Mouse (Mus musculus) inflammation-experienced regulatory T-cells, adult 6 months (primary cell): ENCODE measurements at regions not wholly inside any gene's neighbourhood (a gene's known extent, or its start where the extent isn't known, plus 50 kb on each side); places are given as distances from the start of the nearest gene placed in this dataset.

ENCODE experiments used
- ATAC-seq: one replicate; pipeline ENCODE4 v1.8.0; 2017

DNA sequence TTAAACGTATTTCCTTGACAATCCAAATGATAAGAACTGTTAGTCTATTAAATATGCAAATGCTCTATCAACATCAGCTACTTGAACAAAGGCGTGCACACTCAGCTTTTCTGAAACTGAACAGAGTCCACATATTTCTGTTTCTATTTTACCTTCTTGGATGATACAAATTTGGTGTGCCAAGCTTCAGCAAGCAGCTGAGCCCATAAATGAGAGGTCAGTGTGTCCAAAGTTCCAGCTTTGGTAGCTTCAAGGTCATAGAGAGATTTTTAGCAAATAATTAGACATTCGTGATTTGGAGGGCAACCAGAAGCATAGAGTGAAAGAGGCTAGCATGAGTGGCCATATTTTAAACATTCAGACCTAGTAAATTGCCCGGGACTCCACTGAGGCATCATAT, 140.7 kb upstream of the Pkn2 start:
- ATAC-seq: no peak

DNA sequence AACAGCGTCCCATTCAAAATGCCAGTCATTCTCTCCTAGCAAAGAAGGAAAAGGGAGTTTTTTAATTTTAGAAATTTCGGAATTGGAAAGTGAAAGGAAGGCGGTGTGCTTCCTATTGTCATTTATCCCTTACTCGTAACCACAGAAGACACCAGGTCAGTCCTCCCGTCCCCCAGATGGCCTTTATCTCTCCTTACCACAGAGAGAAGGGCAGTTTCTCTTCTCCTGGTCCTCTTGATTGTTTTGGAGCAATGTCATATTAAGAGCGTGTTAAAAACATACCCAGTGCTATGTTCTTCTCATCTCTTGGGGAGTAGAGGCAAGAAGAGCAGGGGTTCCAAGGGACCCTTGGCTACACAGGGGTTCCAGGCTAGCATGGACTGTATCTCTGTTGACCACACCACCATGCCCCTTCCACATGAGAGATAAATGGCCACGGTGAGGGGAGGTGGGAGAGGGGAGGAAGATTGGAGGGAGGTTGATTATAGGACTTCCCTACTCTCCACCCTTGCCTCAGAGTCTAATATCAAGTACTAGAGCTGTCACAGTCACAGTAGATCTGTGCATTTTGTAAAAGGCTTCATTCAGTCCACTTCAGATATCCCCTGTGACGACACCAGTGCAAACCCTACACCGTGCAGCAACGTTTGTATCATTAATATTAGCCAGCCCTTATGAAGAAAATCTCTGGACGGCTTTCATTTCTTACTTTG, 139.5 kb upstream of the Pkn2 start:
- ATAC-seq: no peak

DNA sequence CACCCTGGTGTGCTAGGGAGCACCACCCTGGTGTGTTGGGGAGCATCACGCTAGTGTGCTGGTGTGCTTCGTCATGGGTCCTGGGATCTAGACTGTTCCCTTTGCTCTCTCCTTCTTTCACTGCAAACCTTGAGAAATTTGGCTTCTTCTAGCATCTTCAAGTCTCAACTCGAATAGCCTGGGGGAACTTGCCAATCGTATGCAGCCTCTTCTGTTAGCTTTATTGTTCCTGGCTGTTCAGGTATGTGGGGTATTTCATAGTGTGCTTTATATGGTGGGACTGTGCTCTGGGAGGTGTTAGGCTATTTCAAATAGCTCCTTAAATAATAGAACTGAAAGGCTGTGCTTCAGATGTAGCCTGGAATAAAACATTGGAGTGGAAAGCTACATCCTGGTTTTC, 135.7 kb upstream of the Pkn2 start:
- no peak for ATAC-seq

DNA sequence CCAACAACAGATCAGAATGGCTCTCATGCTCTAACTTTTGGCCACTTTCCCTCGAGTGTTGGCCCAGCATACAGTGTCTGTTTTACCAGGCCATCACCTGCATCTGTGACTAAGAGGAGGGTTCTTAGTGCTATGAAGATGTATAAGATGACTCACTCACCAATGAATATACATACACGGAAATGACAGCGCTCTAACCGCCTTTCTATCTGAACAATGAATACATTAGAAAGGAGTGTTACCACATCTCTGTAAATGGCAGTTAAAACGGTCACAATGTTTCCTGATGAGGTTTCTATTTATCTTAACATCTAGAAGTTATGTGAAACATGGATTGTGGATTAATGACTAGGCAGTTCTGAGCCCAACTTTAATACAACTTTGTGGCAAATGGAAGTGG, 135.0 kb upstream of the Pkn2 start:
- no peak for ATAC-seq

DNA sequence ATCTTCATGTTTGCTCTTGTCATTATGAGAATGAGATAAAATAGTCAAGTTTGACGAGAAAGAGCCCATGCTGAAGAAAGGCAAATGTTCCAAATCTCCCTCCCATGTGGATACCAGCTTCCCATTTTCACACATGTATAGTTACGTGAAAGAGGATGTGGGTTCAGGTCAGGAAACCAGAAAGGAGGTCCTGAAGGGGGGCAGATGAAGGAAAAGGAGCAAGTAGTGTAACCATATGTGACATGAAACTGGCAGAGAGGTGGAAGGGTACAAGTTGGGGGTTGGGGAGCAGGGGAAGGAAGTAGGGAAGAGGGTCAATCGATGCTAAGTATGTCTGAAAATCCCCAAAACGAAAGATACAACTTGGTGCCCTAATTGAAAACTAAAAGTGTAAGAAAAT, 132.6 kb upstream of the Pkn2 start:
- no peak for ATAC-seq

DNA sequence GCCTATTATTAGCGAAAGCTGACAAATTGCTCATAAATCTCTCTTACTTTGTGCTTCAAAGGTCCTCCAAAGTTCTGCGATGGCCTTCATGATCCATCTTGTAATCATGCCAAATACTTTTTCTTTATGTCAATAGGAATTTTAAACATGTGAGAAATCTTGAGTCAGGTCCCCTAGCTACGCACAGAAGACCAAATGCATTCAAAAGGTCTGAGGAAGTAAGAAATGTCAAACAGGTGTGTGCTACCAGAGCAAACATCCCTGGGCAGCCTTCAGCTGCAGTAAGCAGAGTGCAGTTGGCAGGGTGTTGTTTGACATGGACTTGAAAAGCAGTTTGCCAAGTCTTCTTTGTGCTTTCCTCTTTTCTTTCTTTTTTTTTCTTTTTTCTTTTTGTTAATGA, 125.2 kb upstream of the Pkn2 start:
- no peak for ATAC-seq

DNA sequence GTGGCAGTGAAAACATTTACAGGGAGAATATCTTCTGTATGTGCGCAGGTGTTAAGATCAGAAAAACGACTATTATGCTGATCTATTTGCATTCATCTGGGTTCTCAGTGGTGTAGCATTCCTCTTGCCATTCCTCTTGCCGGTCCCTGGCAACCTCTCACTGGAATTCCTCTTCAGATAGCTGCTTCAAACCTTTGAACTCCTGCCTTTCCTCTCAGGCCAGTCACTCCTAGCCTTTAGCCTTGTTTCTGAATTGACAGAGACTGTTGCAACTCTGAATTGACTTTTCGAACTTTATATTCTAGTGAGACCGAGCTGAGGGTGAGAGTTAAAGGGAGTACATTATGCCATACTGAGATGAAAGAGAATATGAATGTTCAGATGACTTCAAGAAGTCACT, 120.1 kb upstream of the Pkn2 start:
- no peak for ATAC-seq

DNA sequence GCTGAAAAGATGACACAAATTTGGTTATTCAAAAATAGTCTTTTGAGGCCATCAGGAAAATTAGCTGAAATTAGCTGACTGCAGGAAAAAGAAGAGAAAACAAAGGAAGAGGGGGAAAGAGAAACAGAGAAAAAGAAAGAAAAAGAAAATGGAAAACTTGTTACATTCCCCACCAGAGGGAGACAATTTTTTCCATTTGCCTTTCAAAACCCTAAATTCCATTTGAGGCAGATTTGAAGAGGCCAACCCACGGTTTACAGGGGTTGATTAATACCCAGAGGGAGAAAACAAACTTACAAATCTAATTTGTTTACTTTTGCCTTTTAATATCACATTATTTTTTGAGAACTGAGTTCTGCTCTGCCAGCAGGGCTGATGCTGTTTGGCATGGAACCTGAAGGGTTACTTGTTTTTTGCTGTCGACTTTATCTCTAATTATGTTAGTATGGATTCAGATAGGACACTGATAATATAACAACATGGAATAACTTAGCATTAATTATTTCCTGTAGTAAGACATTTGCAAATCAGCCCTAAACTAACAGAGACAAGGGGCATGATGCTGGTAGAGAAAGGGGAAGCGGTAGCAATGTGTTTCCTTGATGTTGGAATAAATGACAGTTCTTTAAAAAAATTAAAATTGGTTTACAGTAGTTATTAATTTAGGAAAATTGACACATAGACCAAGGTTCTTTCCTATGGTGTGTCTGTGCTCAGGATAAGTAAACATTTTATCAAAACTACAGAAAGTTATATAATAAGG, 114.4 kb upstream of the Pkn2 start:
- no peak for ATAC-seq

DNA sequence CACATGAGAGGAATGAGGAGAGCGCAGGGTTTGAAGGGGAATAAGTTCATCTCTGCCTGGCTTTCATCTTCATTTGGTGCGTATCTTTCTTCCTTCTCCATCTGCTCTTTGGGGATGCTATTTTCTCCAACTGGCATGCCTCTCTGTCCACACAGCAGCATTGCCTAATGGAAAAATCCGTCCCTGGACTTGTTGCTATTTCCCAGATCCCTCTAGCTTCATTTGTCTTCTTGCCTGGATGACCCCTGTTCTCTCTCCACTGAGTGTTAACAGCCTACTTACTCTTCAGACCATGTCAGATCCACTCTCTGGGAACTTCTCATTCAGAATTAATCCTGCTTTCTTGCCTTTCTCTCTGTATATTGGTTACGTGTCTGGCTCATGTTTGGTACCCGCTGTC, 102.7 kb upstream of the Pkn2 start:
- ATAC-seq: no peak

DNA sequence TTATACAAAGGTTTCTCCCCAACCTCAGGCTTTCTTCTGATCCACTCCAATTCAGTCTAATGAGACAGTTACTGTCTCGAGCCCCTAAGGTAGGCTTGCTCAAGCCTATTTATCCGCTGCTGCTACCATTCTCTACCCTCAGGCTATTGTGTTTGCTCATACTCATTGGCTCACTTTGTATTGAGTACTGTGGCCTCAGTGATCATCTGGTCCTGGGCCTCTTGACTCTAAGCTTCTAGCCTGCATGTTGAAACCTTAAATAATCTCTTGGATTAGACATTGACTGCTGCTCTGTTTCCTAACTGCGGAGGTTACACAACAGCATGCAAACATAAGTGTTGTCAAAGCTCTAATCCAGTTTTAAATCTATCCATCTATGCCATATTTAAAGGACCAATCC, 99.4 kb upstream of the Pkn2 start:
- no peak for ATAC-seq

DNA sequence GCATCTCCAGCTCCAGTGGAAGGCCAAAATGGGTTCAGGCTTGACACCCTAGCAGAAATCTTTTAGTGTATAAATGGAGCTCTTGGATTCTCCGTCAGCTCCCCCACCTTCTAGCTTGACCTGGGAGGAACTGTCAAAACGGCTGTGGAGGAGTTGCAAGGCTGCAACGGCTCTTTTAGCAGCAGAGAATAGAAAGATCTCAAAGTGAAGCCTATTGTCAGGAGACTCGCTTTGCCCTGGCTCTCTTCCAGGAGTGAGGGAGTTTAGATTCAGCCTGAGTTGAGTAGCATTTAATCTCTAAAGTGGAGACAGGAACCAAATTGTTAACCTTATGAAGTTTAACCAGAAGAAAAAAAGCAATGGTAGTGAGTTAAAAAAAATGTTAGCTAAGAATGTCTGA, 97.4 kb upstream of the Pkn2 start:
- no peak for ATAC-seq

DNA sequence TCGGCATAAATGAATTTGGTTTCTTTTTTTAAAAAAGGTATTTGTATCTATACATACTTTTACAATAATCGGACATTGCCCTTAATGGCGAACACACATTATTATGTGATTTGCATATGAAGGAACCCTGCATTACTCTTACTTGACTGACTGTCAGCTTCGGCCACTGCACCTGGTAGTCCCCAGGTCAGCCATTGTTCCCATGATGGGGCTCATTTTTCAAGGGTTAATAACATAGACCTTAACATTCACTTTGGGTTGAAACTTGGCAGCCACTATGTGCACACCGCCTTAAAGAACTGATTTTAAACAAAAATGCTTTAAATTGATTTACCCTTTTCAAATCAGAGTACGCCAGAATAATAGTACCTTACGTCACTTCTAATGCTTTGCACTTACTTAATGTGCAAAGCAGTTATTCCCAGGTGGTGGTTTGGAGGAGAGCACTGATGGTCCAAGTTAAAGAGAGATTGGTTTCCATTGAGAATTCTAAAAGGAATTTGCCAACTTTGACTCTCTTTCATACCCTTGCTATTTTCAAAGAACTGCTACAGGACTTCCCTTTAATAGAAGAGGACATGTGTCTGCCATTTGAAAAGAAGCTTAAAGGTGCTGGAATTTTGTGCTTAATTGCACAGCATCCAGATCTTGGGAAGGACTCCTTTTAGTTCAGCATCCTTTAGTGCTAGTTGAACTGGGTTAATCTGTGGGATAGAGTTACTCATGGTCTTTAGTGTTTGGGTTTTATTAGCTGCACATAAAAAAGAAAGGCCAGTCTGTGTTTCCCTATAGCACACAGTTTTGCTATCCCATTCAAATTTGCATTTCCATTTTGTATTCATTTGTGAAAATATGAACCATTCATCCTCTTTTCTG, 95.0 kb upstream of the Pkn2 start:
- no peak for ATAC-seq

DNA sequence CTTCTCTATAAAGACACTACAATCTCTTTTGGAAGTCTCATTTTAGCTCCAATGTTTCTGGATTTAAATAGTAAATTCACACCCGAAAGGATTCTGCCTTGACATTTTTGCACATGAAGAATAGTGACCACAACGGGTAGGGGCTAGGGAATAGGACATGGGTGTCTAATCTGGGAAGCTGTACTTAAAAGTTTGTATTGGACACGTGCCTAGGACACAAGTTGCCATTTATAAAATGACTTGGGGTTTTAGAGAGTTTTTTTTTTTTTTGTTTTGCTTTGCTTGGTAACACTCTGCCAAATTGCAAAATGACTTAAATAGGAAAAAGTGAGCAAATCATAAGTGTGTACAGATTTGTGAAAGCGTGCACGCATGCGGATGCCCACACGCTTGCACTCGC, 93.8 kb upstream of the Pkn2 start:
- ATAC-seq: no peak

DNA sequence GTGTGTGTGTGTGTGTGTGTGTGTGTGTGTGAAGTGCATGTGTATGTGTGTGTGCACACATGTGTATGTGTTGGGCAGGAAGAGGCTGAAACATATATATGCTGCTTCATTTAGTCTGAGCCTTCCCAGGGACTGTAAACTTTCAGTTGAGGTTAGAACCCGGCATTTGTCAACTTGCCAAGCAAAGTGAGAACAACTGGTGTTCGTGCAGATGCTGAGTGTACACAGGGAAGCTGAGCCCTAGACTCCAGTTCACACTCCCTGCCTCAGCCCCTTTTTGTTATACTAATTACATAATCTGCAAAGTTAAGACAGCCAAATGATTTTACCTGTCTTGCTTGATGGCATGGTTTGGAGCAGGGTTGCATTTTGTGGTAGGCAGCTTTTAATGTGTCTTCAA, 87.7 kb upstream of the Pkn2 start:
- no peak for ATAC-seq

DNA sequence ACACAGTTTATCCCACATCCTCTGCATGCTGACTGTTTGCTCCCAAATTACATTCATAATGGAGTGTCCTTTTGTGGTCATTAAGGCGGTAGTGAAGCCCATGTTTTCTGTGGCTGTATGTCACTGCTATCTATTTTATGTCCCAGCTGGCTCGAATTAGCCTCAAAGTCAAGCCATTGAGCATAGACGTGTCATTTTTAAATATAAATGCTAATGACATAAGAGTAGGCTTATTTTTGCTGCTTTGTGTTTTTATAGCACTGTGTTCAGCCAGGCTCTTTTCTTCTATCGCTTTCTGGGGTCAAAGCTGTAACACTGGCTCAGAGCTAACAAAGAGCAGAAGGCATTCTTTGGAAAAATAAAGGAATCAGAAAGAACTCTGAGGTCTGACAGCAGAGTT, 83.8 kb upstream of the Pkn2 start:
- ATAC-seq: no peak

DNA sequence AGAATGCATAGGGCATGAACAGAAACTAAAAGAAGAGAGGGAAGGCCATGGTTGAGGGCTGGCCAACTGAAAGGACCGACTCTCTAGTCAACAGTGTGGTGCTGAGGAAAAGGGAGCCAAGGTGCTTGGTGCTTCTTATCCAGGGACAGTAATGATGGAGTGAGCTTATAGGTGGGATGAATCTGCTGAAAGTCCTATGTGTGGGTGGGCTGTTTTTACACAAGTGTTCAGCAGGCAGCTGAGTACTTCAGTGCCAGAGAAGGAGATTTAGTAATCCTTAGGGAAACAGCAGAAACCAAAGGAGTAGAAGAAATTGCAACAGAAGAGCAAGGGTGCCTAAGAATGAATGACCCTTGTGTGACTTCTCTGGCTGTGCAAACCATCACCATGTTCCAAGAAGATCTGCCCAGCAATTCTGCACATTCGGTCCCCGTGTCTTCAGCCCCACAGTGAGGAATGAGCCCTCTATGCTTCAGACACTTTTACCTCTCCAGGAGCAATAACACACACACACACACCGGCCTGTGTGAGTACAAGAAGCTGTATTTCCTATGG, 82.1 kb upstream of the Pkn2 start:
- no peak for ATAC-seq

DNA sequence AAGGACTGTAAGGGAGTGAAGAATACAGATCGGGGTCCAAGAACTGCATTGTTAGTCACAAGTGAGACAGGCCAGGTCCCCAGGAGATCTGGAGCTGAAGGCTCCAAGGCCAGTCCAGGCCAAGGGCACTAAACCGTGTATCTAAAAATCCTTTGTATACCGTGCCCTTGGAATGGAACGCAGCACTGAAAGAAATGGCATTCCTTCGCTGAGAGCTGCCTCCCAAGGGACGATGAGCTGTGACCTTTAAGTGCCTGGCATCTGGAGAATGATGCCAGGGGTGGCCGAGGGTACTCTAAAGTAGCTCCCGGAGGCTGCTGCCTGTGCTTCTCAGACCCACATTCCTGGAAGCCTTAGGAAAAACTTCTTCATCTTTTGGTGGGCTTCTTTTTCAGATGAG, 76.0 kb upstream of the Pkn2 start:
- ATAC-seq: no peak

DNA sequence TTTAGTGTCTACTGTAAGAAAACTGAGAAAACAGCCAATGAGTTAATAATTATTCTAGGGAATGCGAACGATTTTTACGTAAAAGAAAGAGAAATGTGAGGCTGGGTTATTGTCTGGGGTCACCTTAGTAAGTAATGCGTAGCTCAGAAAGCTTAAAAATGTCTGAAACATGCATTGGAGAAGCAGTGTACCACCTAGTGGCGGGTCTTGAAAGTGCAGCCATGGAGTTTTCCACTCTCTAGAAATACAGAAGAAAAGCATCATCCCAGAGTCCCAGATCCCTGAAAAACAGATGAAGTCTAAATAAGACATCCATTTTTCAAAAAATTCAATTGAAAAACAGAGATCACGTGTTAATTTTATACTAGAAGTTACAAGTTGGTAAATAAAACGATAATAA, 67.0 kb upstream of the Pkn2 start:
- no peak for ATAC-seq

DNA sequence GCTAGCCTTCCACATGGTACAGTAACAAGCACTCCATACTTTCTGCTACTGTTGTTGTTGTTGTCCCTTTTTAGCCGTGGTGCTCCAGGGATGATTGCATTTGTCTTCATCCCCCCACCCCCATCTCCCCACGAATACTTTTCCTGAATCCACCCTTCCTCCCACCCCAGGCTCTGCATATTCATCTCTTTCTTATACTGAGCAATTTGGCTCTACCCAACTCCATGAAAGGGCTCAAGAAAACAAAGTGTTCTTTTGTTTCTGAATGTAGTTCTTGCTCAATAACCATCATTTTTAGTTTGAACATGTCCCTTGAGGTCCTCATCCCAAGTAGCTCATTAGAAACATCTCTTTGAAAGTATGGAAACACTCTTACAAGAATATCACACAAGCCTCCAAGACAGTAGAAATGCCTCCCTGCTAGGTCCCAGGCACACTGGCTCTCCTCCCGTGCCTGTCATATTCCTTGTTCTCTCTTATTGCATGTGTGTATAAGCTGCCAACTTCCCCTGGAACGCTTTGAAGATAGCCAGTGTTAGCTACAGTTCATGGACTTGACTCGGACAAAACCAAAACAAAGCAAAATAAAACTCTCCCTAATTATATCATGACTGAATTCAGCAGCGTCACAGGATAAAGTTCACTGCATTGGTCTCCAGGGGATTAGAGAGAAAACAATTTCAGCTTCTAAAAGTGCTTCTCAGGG, 59.7 kb upstream of the Pkn2 start:
- ATAC-seq: no peak

DNA sequence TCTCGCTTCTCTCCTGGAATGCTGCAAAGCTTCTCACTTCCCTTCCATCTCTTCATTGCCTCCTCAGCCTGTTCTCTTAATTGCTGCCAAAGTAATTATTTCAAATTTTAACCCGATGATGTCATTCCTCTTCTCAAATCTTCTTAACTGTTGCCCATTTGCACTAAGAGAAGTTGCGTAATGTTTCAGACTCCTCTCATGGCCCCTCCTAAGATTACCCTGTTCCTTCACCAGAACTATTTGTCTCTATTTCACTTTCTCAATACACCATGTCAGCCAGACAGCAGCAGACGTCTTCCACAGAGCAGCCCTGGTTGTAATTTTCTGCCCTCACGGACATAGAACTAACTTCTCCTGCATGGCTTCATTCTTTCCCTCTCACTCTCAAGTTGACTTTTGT, 59.1 kb upstream of the Pkn2 start:
- ATAC-seq: no peak

DNA sequence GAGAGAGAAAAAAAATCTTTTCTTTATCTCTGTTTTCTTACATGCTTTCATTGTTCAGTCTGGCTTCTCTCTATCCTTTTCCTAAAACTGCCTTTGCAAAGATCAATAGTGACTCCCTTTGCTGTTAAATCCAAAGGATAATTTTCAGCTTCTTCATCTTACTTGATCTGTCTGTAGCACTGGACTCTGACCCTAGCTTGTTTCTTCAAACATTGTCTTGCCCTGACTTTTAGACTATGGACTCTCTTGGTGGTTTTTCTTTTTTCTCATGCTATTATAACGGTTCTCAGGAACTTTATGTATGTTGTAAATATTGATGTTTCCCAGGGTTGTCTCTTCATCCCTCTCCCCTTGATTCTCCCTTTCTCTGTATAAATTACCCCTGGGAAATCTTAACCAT, 58.0 kb upstream of the Pkn2 start:
- no peak for ATAC-seq

DNA sequence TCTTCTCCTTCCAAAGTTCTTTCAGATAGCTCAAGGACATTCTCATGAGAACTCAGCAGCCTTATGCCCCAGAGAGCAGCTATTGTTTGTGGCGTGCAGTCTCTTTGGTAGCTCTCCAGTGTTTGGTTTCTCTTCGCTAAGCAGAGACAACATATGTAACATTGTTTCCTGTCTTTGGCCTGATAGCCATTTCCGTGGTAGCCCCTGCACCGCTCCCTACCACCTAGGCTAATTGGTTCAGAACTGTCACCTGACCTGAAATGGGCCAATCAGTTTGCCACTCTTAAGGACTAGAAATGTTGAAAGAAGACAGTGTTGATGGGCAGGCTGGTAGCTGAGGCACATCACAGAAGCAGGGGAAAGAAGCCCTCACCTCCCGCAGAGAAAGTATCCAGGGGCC, 54.1 kb upstream of the Pkn2 start:
- ATAC-seq: no peak

DNA sequence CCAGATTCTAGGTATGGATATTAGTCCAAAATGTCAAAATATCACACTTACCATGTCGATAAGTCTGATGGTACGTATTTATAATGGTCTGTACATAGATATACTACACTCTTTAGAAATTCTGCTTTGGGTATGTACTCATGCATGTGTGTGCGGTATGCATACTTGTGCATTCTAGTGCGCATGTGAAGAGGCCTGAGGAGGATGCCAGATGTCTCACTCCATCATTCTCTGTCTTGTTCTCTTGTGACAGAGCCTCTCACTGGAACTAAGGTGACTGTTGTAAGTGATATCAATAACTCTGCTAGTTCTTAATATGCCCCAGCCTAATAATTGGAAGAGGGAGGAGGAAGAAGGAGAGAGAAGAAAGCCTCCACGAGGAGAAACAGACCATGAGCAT, 52.5 kb upstream of the Pkn2 start:
- ATAC-seq: no peak
